Mouse (Mus musculus) neural tube, embryonic 14.5 days (tissue): ENCODE measurements around the gene Tmem238. TPM values are rescaled to one million over a fixed set of nuclear protein-coding genes. Genes with fewer than 3 reads are reported as not detected.

Source experiments
- ATAC-seq: fragments of 200-750 bp; cut with Nextera tagmentation; 2 replicates; pipeline ENCODE4 v1.8.0; 2017; ENCODE audit warnings: low read depth, mild to moderate bottlenecking, moderate TSS enrichment, moderate library complexity
- H3K27ac ChIP-seq: fragments of 300-500 bp; sonication (generic); 2 replicates; pipeline ENCODE4 v1.5.1; 2014; ENCODE audit warnings: low read depth, mild to moderate bottlenecking, control low read depth, low read length, moderate library complexity, mixed read lengths
- H3K27me3 ChIP-seq: fragments of 300-500 bp; sonication (generic); 2 replicates; pipeline ENCODE4 v1.6.1; 2014; ENCODE audit warnings: low read length; ENCODE audit not compliant: control insufficient read depth, insufficient read depth
- H3K36me3 ChIP-seq: fragments of 300-500 bp; sonication (generic); 2 replicates; pipeline ENCODE4 v1.6.1; 2014; ENCODE audit warnings: low read length, mixed read lengths; ENCODE audit not compliant: control insufficient read depth, insufficient read depth
- H3K4me1 ChIP-seq: fragments of 300-500 bp; sonication (generic); 2 replicates; pipeline ENCODE4 v1.6.1; 2014; ENCODE audit warnings: low read length; ENCODE audit not compliant: control insufficient read depth, insufficient read depth
- H3K4me2 ChIP-seq: fragments of 300-500 bp; sonication (generic); 2 replicates; pipeline ENCODE4 v1.6.1; 2014; ENCODE audit warnings: mild to moderate bottlenecking, low read depth, low read length, control low read depth
- H3K4me3 ChIP-seq: fragments of 300-500 bp; sonication (generic); 2 replicates; pipeline ENCODE4 v1.5.1; 2014; ENCODE audit warnings: low read depth, low read length, control low read depth, mixed read lengths
- H3K9ac ChIP-seq: fragments of 300-500 bp; sonication (generic); replicated peaks from 2 replicates; pipeline ENCODE4 v1.6.1; 2014; ENCODE audit warnings: low read depth, mild to moderate bottlenecking, control low read depth, low read length, mixed read lengths
- H3K9me3 ChIP-seq: fragments of 300-500 bp; sonication (generic); 2 replicates; pipeline ENCODE4 v1.6.1; 2016; ENCODE audit warnings: low read length; ENCODE audit not compliant: control insufficient read depth
- WGBS: fragments of 180-500 bp; shearing (Covaris S2); extraction: QIAGEN DNeasy Blood & Tissue Kit; methylation state at CpG from one replicate; pipeline ENCODE4 v1.1.7; 2014; 5-methylcytosine and 5-hydroxymethylcytosine counted together
- polyA plus RNA-seq: library from polyadenylated mRNA; unstranded; fragments of >200 nt; fragmentation: Nextera tagmentation; extraction: Ambion mirVana; gene quantifications from 2 replicates; pipeline ENCODE4 v1.2.1, GENCODE M21; 2014

Tmem238 gene
- polyA plus RNA-seq, 1 experiment from 2014 or later, result 3.6 TPM

DNA sequence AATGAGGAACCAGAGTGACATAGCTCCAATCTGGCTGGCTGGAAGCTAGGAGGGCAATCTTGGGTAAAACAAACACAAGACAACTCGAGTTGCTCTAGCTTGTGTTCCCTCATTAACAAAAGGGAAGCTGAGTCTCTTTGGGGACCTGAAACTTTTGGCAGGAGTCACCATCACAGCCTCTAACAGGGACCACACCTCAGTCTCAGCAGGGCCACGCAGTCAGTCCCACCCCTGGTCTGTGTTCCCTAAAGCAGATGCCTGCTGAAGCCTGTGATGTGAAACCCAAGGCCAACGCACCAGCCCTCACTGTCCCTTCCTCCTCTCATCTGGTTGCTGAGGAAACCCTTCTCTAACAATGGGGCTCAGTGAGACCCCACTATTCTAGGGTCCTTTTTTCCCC, 7.3 kb downstream of the Tmem238 start:
- Histone ChIP-seq H3K27ac (no peak overlapping the region), H3K27me3 (peaks cover 19% of the 10 kb centered on the region), H3K4me1 (peaks cover 3% of the 10 kb centered on the region; the same call in 1 of the 2 replicates), H3K4me3 (no peak overlapping the region), H3K9ac (no peak overlapping the region), H3K36me3 (no peaks in the 10 kb centered on the region), H3K4me2 (no peak overlapping the region), H3K9me3 (no peaks in the 10 kb centered on the region)
- ATAC-seq, result no peak
- WGBS, result 47% methylated on average over 3 of the region's 3 CpGs

DNA sequence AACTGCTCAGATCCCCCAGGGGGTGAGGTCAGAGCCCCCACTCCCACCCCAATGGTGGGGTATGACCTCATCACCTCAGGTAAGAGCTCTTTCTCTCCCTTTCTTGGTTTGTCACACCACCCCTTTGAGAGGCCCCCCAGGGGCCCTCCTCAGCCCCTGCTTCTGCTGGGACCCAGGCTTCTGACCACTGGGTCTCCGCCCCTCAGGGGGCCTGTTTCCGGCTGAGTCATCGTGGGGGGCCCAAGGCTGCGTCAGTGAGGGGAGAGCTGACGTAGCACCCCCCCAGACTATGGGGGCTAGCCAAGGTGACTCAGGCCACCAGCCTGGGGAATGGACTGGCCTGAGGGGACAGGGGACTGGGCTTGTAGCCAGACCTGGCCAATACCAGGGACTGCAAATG, 9.5 kb downstream of the Tmem238 start:
- Histone ChIP-seq H3K27me3 (peaks cover 36% of the 10 kb centered on the region), H3K4me3 (no peak overlapping the region), H3K4me2 (no peak overlapping the region), H3K27ac (no peak overlapping the region), H3K9ac (no peak overlapping the region), H3K4me1 (peaks cover 7% of the 10 kb centered on the region; the same call in 1 of the 2 replicates), H3K9me3 (no peaks in the 10 kb centered on the region), H3K36me3 (no peaks in the 10 kb centered on the region)
- WGBS, result 44% methylated on average over 5 of the region's 5 CpGs
- no peak for ATAC-seq

DNA sequence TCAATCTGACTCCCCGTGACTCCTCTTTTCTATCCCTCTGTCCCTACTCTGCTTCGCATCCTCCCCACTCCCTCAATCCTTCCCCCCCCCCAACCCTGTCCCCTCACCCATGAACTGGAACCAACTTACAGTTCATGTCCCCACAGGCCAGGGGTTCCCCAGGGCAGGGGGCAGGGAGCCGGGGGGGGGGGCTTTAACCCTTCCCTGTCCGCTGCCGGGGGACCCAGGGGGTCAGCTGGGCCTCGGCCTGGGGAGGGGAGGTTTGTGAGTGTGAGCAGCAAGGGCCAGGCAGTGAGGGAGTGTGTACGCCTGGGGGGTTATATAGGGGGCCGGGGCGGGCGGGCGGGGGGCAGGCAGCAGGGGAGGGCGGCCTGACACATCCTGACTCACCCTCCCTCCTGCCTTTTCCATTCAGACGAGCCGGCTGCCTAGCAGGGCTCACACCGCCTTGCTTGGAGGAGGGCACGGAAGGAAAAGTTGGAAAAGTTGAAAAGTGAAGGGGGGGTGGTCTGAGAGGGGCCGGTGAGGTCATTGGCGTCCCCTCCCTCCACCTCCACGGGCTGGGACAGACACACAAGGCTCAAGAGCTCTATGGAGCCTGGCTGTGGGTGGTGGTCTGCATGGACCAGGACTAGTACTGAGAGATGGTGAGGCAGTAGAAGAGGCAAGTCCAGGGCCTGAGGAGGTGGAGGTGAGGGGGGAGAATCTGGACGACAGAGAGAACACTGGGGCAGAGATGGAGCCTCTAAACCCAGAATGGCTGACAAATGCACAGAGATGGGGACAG, 11.4 kb downstream of the Tmem238 start:
- no peak for ATAC-seq
- Histone ChIP-seq H3K4me1 (peaks cover 7% of the 10 kb centered on the region; the same call in 1 of the 2 replicates), H3K9ac (no peak overlapping the region), H3K36me3 (no peaks in the 10 kb centered on the region), H3K9me3 (no peaks in the 10 kb centered on the region), H3K4me2 (no peak overlapping the region), H3K4me3 (no peak overlapping the region), H3K27me3 (peaks cover 36% of the 10 kb centered on the region), H3K27ac (no peak overlapping the region)
- 6% methylated on average over 18 of the region's 20 CpGs for WGBS

- peak; percentile 77 for ATAC-seq
- H3K27ac ChIP-seq, result no peak overlapping the region
- H3K9me3 ChIP-seq, result no peaks in the 10 kb centered on the region
- H3K27me3 ChIP-seq, result peaks cover 36% of the 10 kb centered on the region
- H3K4me1 ChIP-seq, result peaks cover 7% of the 10 kb centered on the region; the same call in 1 of the 2 replicates
- peak overlapping the region; percentile 41 for H3K4me2 ChIP-seq
- H3K9ac ChIP-seq, result peak overlapping the region; percentile 28; the same call in 1 of the 2 replicates
- H3K4me3 ChIP-seq, result peak overlapping the region; percentile 26; the same call in 1 of the 2 replicates
- no peaks in the 10 kb centered on the region for H3K36me3 ChIP-seq
- WGBS, result under 1% methylated on average over 41 of the region's 56 CpGs
These were observed 12.3 kb downstream of the Tmem238 start for GRCm38 (mm10) chr7:4776861-4777830.

- H3K4me3 ChIP-seq, result no peak overlapping the region
- H3K27ac ChIP-seq, result no peak overlapping the region; the same call in 1 of the 2 replicates
- WGBS, result 54% methylated on average over 10 of the region's 10 CpGs
- H3K9me3 ChIP-seq, result no peaks in the 10 kb centered on the region
- H3K36me3 ChIP-seq, result no peaks in the 10 kb centered on the region
- ATAC-seq, result no peak
- peaks cover 36% of the 10 kb centered on the region for H3K27me3 ChIP-seq
- no peak overlapping the region for H3K9ac ChIP-seq
- H3K4me2 ChIP-seq, result no peak overlapping the region
- peaks cover 7% of the 10 kb centered on the region; the same call in 1 of the 2 replicates for H3K4me1 ChIP-seq
These were observed 13.3 kb downstream of the Tmem238 start for GRCm38 (mm10) chr7:4776131-4776530.

DNA sequence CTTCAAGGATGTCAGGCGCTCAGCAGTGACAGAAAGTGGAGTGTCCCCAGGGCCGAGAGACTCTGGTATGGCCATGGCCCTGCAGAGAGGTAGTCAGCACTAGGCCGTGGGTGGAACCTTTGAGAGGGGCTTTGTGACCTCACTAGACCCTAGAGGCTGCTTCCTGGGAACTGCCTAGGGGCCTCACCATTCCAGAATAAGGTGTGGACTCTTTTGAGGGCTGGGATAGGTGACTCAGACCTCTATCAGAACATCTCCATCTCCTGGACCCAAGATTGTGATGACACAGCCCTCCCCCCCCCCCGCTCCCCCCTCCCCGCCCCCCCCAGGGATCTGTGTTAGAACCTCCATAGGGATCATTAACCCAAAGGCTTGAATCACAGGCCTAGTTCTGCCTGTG, 18.3 kb downstream of the Tmem238 start, which contains the start of gene Fam71e2:
Gene Fam71e2 (minus strand): TSS at position 101 of the 400 bp plus-strand sequence.
- Histone ChIP-seq H3K4me1 (no peaks in the 10 kb centered on the region), H3K9ac (no peak within 1 kb of the TSS), H3K9me3 (no peaks in the 10 kb centered on the region), H3K36me3 (no peaks in the 10 kb centered on the region), H3K4me2 (no peak within 1 kb of the TSS), H3K4me3 (no peak within 1 kb of the TSS), H3K27me3 (peaks cover 7% of the 10 kb centered on the region), H3K27ac (no peak within 1 kb of the TSS)
- WGBS, result 81% methylated on average over 3 of the region's 5 CpGs
- ATAC-seq, result no peak

DNA sequence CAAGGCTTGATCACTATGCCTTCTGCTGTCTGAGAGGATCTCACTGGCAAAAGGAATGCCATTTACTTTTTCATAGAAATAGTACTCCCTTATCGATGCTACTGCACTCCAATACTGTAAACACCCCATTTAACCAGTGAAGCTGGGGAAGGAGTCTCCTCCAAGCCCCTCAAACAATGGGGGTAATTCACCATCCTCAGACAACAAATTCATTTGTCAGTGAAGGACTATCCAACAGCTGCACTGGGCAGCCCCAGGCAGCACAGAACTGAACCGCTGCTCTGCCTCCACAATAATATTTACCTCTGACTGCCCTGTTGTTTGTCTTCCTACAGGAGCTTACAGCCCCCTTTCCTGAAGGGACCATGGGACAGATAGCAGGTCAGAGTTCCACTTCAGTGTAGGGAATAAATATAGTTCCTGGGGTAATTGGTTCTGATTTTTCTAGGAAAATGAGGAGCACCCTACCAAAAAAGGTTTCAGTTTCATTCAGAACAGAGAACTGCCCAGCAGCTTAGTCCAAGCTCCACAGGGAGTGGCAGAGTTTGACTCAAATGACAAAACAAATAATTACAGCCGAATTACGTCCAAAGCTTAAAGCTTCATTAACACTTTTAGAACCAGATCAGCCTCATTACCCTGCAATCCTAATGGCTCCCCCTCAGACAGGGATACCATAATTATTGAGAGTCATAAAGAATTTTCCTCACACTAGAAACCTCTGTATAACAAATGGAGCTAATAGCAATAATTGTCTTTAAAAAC, 24.3 kb downstream of the Tmem238 start:
- Histone ChIP-seq H3K27ac (no peak overlapping the region), H3K9me3 (no peaks in the 10 kb centered on the region), H3K4me3 (no peak overlapping the region), H3K9ac (no peak overlapping the region), H3K4me2 (no peak overlapping the region), H3K4me1 (no peaks in the 10 kb centered on the region), H3K27me3 (no peaks in the 10 kb centered on the region), H3K36me3 (no peaks in the 10 kb centered on the region)
- no peak for ATAC-seq
- WGBS, result 13% methylated on average over 4 of the region's 4 CpGs

DNA sequence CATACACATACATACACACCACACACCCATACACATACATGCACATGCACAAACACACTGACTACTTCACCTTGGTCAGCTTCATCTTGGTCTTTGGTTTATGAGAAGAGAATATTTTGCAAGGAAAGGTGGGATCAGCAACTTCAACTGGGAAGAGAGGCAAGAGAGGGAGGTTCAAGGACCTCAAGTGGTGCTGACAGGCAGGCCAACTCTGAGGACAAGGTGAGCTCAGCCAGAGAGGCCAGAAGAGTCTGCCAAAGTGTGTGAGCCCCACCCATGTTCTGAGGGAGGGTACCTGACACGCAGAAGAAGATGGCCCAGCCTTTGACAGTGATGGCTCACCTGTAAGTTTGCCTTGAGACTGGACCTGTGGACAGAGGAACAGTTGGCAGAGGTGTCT, 29.8 kb downstream of the Tmem238 start:
- ATAC-seq, result no peak
- H3K4me3 ChIP-seq, result no peak overlapping the region
- 67% methylated on average over 1 of the region's 1 CpGs for WGBS
- H3K27ac ChIP-seq, result no peak overlapping the region
- no peaks in the 10 kb centered on the region for H3K9me3 ChIP-seq
- H3K27me3 ChIP-seq, result no peaks in the 10 kb centered on the region
- H3K4me1 ChIP-seq, result no peaks in the 10 kb centered on the region
- H3K4me2 ChIP-seq, result no peak overlapping the region
- H3K36me3 ChIP-seq, result no peaks in the 10 kb centered on the region
- H3K9ac ChIP-seq, result no peak overlapping the region
